Mouse (Mus musculus): ENCODE results near the gene Samd4. TPM values are rescaled to one million over a fixed set of nuclear protein-coding genes. Genes with fewer than 3 reads are reported as not detected.
A peak's percentile ranks its signal among the peaks of the same experiment; 100 is the strongest.

Samd4 gene
- polyA plus RNA-seq, 1 experiment from 2014 or later: 16.1 TPM

- no peaks in the 10 kb centered on the region for H3K27me3 ChIP-seq (ENCODE audit: control insufficient read depth, insufficient read depth, low read length)
- no peaks in the 10 kb centered on the region for H3K36me3 ChIP-seq (ENCODE audit: control insufficient read depth, insufficient read depth)
- no peaks in the 10 kb centered on the region for H3K9me3 ChIP-seq (replicated peaks; ENCODE audit: control insufficient read depth, low read length)
- ATAC-seq (replicated peaks; ENCODE audit: extremely low read depth, insufficient read depth, low FRiP score): no peak
- no peak overlapping the region for H3K27ac ChIP-seq (ENCODE audit: low read length)
- H3K4me3 ChIP-seq (ENCODE audit: low read length): no peak overlapping the region
- H3K9ac ChIP-seq (ENCODE audit: low read length): no peak overlapping the region
- no peak overlapping the region for H3K4me2 ChIP-seq (ENCODE audit: low read depth, low read length)
- 82% methylated on average over 3 of the region's 3 CpGs for WGBS
- peaks cover 28% of the 10 kb centered on the region for H3K4me1 ChIP-seq (ENCODE audit: control insufficient read depth, insufficient read depth, low read length)
Observed at GRCm38 (mm10) chr14:47015618-47016017, 133.0 kb downstream of the Samd4 start.

GRCm38 (mm10) chr14:47017658-47018057, 135.0 kb downstream of the Samd4 start:
- Histone ChIP-seq H3K9ac (ENCODE audit: low read length) (no peak overlapping the region), H3K9me3 (replicated peaks; ENCODE audit: control insufficient read depth, low read length) (no peaks in the 10 kb centered on the region), H3K4me3 (ENCODE audit: low read length) (no peak overlapping the region), H3K27me3 (ENCODE audit: control insufficient read depth, insufficient read depth, low read length) (no peaks in the 10 kb centered on the region), H3K27ac (ENCODE audit: low read length) (no peak overlapping the region), H3K4me1 (ENCODE audit: control insufficient read depth, insufficient read depth, low read length) (peaks cover 16% of the 10 kb centered on the region), H3K4me2 (ENCODE audit: low read depth, low read length) (no peak overlapping the region), H3K36me3 (ENCODE audit: control insufficient read depth, insufficient read depth) (no peaks in the 10 kb centered on the region)
- WGBS: 63% methylated on average over 3 of the region's 3 CpGs
- no peak for ATAC-seq (replicated peaks; ENCODE audit: extremely low read depth, insufficient read depth, low FRiP score)

GRCm38 (mm10) chr14:47020886-47021285, 138.2 kb downstream of the Samd4 start:
- no peak overlapping the region for H3K27ac ChIP-seq (ENCODE audit: low read length)
- no peak; the same call in 1 of the 2 replicates for ATAC-seq (replicated peaks; ENCODE audit: extremely low read depth, insufficient read depth, low FRiP score)

GRCm38 (mm10) chr14:47023529-47023928, 140.9 kb downstream of the Samd4 start:
- no peak overlapping the region for H3K4me2 ChIP-seq (ENCODE audit: low read depth, low read length)
- H3K27me3 ChIP-seq (ENCODE audit: control insufficient read depth, insufficient read depth, low read length): no peaks in the 10 kb centered on the region
- H3K27ac ChIP-seq (ENCODE audit: low read length): no peak overlapping the region
- peaks cover 22% of the 10 kb centered on the region for H3K4me1 ChIP-seq (ENCODE audit: control insufficient read depth, insufficient read depth, low read length)
- H3K4me3 ChIP-seq (ENCODE audit: low read length): no peak overlapping the region
- ATAC-seq (replicated peaks; ENCODE audit: extremely low read depth, insufficient read depth, low FRiP score): no peak
- no peak overlapping the region for H3K9ac ChIP-seq (ENCODE audit: low read length)
- no peaks in the 10 kb centered on the region for H3K9me3 ChIP-seq (replicated peaks; ENCODE audit: control insufficient read depth, low read length)
- WGBS: 72% methylated on average over 9 of the region's 9 CpGs
- no peaks in the 10 kb centered on the region for H3K36me3 ChIP-seq (ENCODE audit: control insufficient read depth, insufficient read depth)

More at GRCm38 (mm10) chr14:47020886-47021285, 138.2 kb downstream of the Samd4 start:
- Histone ChIP-seq H3K4me2 (ENCODE audit: low read depth, low read length) (no peak overlapping the region), H3K4me1 (ENCODE audit: control insufficient read depth, insufficient read depth, low read length) (peaks cover 13% of the 10 kb centered on the region), H3K9me3 (replicated peaks; ENCODE audit: control insufficient read depth, low read length) (no peaks in the 10 kb centered on the region), H3K4me3 (ENCODE audit: low read length) (no peak overlapping the region), H3K36me3 (ENCODE audit: control insufficient read depth, insufficient read depth) (no peaks in the 10 kb centered on the region), H3K27me3 (ENCODE audit: control insufficient read depth, insufficient read depth, low read length) (no peaks in the 10 kb centered on the region), H3K9ac (ENCODE audit: low read length) (no peak overlapping the region)
- 23% methylated on average over 10 of the region's 10 CpGs for WGBS

GRCm38 (mm10) chr14:47027431-47028118, 144.9 kb downstream of the Samd4 start:
- Histone ChIP-seq H3K4me1 (ENCODE audit: control insufficient read depth, insufficient read depth, low read length) (peaks cover 9% of the 10 kb centered on the region), H3K27me3 (ENCODE audit: control insufficient read depth, insufficient read depth, low read length) (no peaks in the 10 kb centered on the region), H3K4me3 (ENCODE audit: low read length) (no peak overlapping the region), H3K9ac (ENCODE audit: low read length) (no peak overlapping the region), H3K36me3 (ENCODE audit: control insufficient read depth, insufficient read depth) (no peaks in the 10 kb centered on the region), H3K9me3 (replicated peaks; ENCODE audit: control insufficient read depth, low read length) (no peaks in the 10 kb centered on the region), H3K27ac (ENCODE audit: low read length) (0 out of 2 replicates have a peak overlapping the region, but pooled peaks have one; percentile 19), H3K4me2 (ENCODE audit: low read depth, low read length) (no peak overlapping the region)
- 53% methylated on average over 6 of the region's 6 CpGs for WGBS
- ATAC-seq (replicated peaks; ENCODE audit: extremely low read depth, insufficient read depth, low FRiP score): no peak

- Histone ChIP-seq H3K4me1 (ENCODE audit: control insufficient read depth, insufficient read depth, low read length) (peaks cover 9% of the 10 kb centered on the region), H3K27me3 (ENCODE audit: control insufficient read depth, insufficient read depth, low read length) (no peaks in the 10 kb centered on the region), H3K4me2 (ENCODE audit: low read depth, low read length) (no peak overlapping the region), H3K4me3 (ENCODE audit: low read length) (no peak overlapping the region), H3K9ac (ENCODE audit: low read length) (no peak overlapping the region), H3K36me3 (ENCODE audit: control insufficient read depth, insufficient read depth) (no peaks in the 10 kb centered on the region), H3K27ac (ENCODE audit: low read length) (no peak overlapping the region), H3K9me3 (replicated peaks; ENCODE audit: control insufficient read depth, low read length) (no peaks in the 10 kb centered on the region)
- ATAC-seq (replicated peaks; ENCODE audit: extremely low read depth, insufficient read depth, low FRiP score): no peak
- 71% methylated on average over 2 of the region's 2 CpGs for WGBS
Observed at GRCm38 (mm10) chr14:47031542-47031941, 148.9 kb downstream of the Samd4 start.

GRCm38 (mm10) chr14:47032140-47032539, 149.5 kb downstream of the Samd4 start:
- ATAC-seq (replicated peaks; ENCODE audit: extremely low read depth, insufficient read depth, low FRiP score): no peak
- Histone ChIP-seq H3K9me3 (replicated peaks; ENCODE audit: control insufficient read depth, low read length) (no peaks in the 10 kb centered on the region), H3K36me3 (ENCODE audit: control insufficient read depth, insufficient read depth) (no peaks in the 10 kb centered on the region), H3K27ac (ENCODE audit: low read length) (no peak overlapping the region), H3K9ac (ENCODE audit: low read length) (no peak overlapping the region), H3K4me1 (ENCODE audit: control insufficient read depth, insufficient read depth, low read length) (peaks cover 12% of the 10 kb centered on the region), H3K4me2 (ENCODE audit: low read depth, low read length) (no peak overlapping the region), H3K4me3 (ENCODE audit: low read length) (no peak overlapping the region), H3K27me3 (ENCODE audit: control insufficient read depth, insufficient read depth, low read length) (no peaks in the 10 kb centered on the region)
- 49% methylated on average over 4 of the region's 4 CpGs for WGBS

GRCm38 (mm10) chr14:47033423-47033822, 150.8 kb downstream of the Samd4 start:
- no peaks in the 10 kb centered on the region for H3K27me3 ChIP-seq (ENCODE audit: control insufficient read depth, insufficient read depth, low read length)
- H3K27ac ChIP-seq (ENCODE audit: low read length): no peak overlapping the region
- H3K9ac ChIP-seq (ENCODE audit: low read length): no peak overlapping the region
- no peak for ATAC-seq (replicated peaks; ENCODE audit: extremely low read depth, insufficient read depth, low FRiP score)
- H3K4me1 ChIP-seq (ENCODE audit: control insufficient read depth, insufficient read depth, low read length): 0 out of 2 replicates have a peak, but pooled peaks cover 2% of the 10 kb centered on the region
- WGBS: 87% methylated on average over 5 of the region's 5 CpGs
- no peaks in the 10 kb centered on the region for H3K9me3 ChIP-seq (replicated peaks; ENCODE audit: control insufficient read depth, low read length)
- no peak overlapping the region for H3K4me3 ChIP-seq (ENCODE audit: low read length)
- no peak overlapping the region for H3K4me2 ChIP-seq (ENCODE audit: low read depth, low read length)
- H3K36me3 ChIP-seq (ENCODE audit: control insufficient read depth, insufficient read depth): no peaks in the 10 kb centered on the region

- 87% methylated on average over 3 of the region's 3 CpGs for whole genome bisulfite sequencing
- no peak overlapping the region for H3K27ac ChIP-seq (ENCODE audit: low read length)
- peaks cover 4% of the 10 kb centered on the region; the same call in 1 of the 2 replicates for H3K4me1 ChIP-seq (ENCODE audit: control insufficient read depth, insufficient read depth, low read length)
- H3K27me3 ChIP-seq (ENCODE audit: control insufficient read depth, insufficient read depth, low read length): no peaks in the 10 kb centered on the region
- no peaks in the 10 kb centered on the region for H3K36me3 ChIP-seq (ENCODE audit: control insufficient read depth, insufficient read depth)
- no peak overlapping the region for H3K4me2 ChIP-seq (ENCODE audit: low read depth, low read length)
- H3K9ac ChIP-seq (ENCODE audit: low read length): no peak overlapping the region
- H3K4me3 ChIP-seq (ENCODE audit: low read length): no peak overlapping the region
- no peak for ATAC-seq (replicated peaks; ENCODE audit: extremely low read depth, insufficient read depth, low FRiP score)
- H3K9me3 ChIP-seq (replicated peaks; ENCODE audit: control insufficient read depth, low read length): no peaks in the 10 kb centered on the region
Observed at GRCm38 (mm10) chr14:47041699-47042098, 159.0 kb downstream of the Samd4 start.
